Mouse (Mus musculus): Measurements from ENCODE around the gene Bbs9. TPM values are rescaled to one million over a fixed set of nuclear protein-coding genes. Genes with fewer than 3 reads are reported as not detected.
"Not testable (repeated sequence)": the region's sequence is repeated elsewhere in the genome, so short reads cannot be mapped to it uniquely, and the experiment has no call there.

The Bbs9 gene
- polyA plus RNA-seq, 1 experiment from 2014 or later = 15.0 TPM

DNA sequence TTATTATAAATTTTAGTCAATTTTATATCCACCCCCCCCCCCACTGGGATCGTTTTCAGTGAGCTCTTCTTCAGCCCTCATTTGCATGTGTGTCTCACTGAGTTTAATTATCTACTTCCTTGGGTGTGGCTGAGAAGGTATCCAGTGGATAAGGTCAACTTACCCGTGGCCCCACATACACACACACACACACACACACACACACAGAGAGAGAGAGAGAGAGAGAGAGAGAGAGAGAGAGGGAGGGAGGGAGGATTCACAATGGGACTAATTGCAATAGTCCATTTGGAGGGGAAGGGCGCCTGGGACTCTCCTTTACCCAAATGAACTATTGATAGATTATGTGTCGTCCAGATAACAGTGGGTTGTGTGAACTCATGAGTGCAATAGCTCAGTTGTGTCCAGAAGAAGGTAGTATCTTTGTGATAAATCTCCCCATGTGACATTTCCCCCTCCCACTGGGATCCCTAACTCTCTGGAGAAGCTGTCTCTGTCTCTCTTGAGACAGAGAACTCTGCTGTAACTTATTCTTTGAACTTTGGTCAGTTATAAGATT, 227.4 kb downstream of the Bbs9 start:
- WGBS = 86% methylated on average over 4 of the region's 4 CpGs
- no peak for ATAC-seq (ENCODE audit: insufficient number of reproducible peaks, low FRiP score, low TSS enrichment, low read depth)
- H3K27me3 ChIP-seq = no peaks in the 10 kb centered on the region
- H3K27ac ChIP-seq (replicated peaks) = no peak overlapping the region
- no peak overlapping the region for H3K4me2 ChIP-seq (replicated peaks)
- no peak overlapping the region for H3K9ac ChIP-seq
- H3K36me3 ChIP-seq = no peaks in the 10 kb centered on the region
- no peaks in the 10 kb centered on the region for H3K4me1 ChIP-seq
- H3K9me3 ChIP-seq (replicated peaks) = no peaks in the 10 kb centered on the region
- no peak overlapping the region for H3K4me3 ChIP-seq (replicated peaks)

DNA sequence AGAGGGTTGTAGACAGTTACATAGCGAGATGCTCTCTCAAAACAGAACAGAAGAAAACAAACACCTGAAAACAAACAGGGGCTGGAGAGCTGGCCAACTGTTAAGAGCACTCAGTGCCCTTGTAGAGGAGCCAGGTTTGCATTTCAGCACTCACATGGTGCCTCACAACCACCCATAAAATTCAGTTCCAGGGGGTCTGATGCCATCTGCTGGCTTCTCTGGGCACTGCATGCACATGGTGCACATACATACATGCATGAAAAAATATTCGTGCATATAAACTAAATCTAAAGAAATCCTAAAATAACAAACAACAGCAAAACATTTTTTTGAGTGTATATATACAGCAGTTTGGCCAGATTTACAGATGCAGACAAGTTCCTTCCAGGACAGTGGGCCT, 228.0 kb downstream of the Bbs9 start:
- Histone ChIP-seq H3K9me3 (replicated peaks) (no peaks in the 10 kb centered on the region), H3K27me3 (no peaks in the 10 kb centered on the region), H3K4me1 (no peaks in the 10 kb centered on the region), H3K9ac (no peak overlapping the region), H3K36me3 (no peaks in the 10 kb centered on the region), H3K4me2 (replicated peaks) (no peak overlapping the region), H3K27ac (replicated peaks) (no peak overlapping the region), H3K4me3 (replicated peaks) (no peak overlapping the region)
- no peak for ATAC-seq (ENCODE audit: insufficient number of reproducible peaks, low FRiP score, low TSS enrichment, low read depth)
- 98% methylated on average over 2 of the region's 2 CpGs for WGBS

GRCm38 (mm10) chr9:22707166-22707913, 231.8 kb downstream of the Bbs9 start:
- Histone ChIP-seq H3K27ac (replicated peaks) (no peak overlapping the region), H3K9me3 (replicated peaks) (no peaks in the 10 kb centered on the region), H3K27me3 (no peaks in the 10 kb centered on the region), H3K36me3 (no peaks in the 10 kb centered on the region), H3K4me1 (0 out of 2 replicates have a peak, but pooled peaks cover 5% of the 10 kb centered on the region), H3K4me2 (replicated peaks) (no peak overlapping the region), H3K4me3 (replicated peaks) (no peak overlapping the region), H3K9ac (no peak overlapping the region)
- 30% methylated on average over 11 of the region's 11 CpGs for WGBS
- no peak for ATAC-seq (ENCODE audit: insufficient number of reproducible peaks, low FRiP score, low TSS enrichment, low read depth)

DNA sequence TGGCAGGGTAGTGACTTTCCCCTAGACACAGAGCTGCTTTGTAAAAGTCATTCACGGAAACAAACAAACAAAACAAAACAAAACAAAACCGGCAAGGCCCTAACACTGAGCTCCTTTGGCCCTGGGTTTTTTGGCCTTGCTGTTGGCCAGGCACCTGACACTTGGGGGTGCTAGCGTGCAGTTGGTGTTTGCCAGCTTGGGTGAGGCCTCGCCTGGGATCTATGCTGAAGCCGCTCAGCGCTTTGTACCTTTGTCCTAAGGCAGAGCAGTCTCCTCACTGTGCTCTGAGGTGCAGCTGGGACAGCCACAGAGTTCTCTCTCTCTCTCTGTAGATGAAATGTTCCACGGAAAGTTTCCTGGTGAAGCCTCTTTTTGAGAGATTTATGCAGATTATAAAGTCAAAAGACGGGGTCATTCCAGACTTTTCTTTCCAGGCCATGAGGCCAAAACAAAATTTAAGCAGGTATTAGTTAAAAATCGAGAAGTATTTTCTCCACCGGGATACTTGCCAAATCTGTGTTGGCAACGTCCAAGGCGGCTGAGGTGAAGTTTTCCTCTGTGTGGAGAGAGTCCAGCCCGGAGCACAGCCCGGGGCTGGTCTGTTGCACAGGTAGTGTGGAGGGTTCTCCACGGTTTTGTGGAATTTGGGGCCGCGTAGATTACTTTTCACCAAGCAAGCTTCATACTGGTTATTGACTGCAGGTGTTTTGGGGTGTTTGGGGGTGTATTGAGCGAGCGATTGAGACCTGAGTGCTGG, 233.6 kb downstream of the Bbs9 start:
- ATAC-seq (ENCODE audit: insufficient number of reproducible peaks, low FRiP score, low TSS enrichment, low read depth) = peak; percentile 57; the same call in 1 of the 2 replicates
- no peak overlapping the region for H3K4me3 ChIP-seq (replicated peaks)
- 45% methylated on average over 19 of the region's 19 CpGs for WGBS
- 0 out of 2 replicates have a peak, but pooled peaks cover 5% of the 10 kb centered on the region for H3K4me1 ChIP-seq
- H3K4me2 ChIP-seq (replicated peaks) = no peak overlapping the region
- no peaks in the 10 kb centered on the region for H3K27me3 ChIP-seq
- no peaks in the 10 kb centered on the region for H3K9me3 ChIP-seq (replicated peaks)
- H3K36me3 ChIP-seq = no peaks in the 10 kb centered on the region
- no peak overlapping the region for H3K27ac ChIP-seq (replicated peaks)
- H3K9ac ChIP-seq = no peak overlapping the region

DNA sequence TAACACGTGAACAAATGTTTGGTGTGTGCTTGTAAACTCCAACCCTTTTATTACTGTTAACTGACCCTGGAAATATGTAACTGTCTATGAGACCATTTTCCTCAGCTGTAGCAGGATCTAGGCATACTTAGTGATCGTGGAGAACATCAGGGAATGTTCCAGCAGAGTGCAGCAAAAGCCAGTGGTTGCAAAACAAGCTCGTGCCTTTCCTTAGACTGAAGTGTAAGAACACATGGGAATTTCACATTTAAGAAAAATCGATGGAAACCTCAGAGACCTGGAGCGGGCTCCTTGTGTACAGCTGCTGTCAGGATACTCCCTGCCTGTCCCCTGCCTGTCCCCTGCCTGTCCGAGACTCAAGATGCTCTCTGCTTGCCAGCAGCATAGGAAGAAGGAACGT, 234.5 kb downstream of the Bbs9 start:
- no peak overlapping the region for H3K4me3 ChIP-seq (replicated peaks)
- 68% methylated on average over 7 of the region's 7 CpGs for WGBS
- H3K9ac ChIP-seq = no peak overlapping the region
- no peaks in the 10 kb centered on the region for H3K27me3 ChIP-seq
- no peak overlapping the region for H3K4me2 ChIP-seq (replicated peaks)
- H3K27ac ChIP-seq (replicated peaks) = no peak overlapping the region
- H3K9me3 ChIP-seq (replicated peaks) = no peaks in the 10 kb centered on the region
- 0 out of 2 replicates have a peak, but pooled peaks cover 5% of the 10 kb centered on the region for H3K4me1 ChIP-seq
- no peak for ATAC-seq (ENCODE audit: insufficient number of reproducible peaks, low FRiP score, low TSS enrichment, low read depth)
- H3K36me3 ChIP-seq = no peaks in the 10 kb centered on the region

- Histone ChIP-seq H3K4me2 (replicated peaks) (no peak overlapping the region), H3K27me3 (no peaks in the 10 kb centered on the region), H3K4me1 (0 out of 2 replicates have a peak, but pooled peaks cover 5% of the 10 kb centered on the region), H3K27ac (replicated peaks) (no peak overlapping the region), H3K9me3 (replicated peaks) (no peaks in the 10 kb centered on the region), H3K36me3 (no peaks in the 10 kb centered on the region), H3K9ac (no peak overlapping the region), H3K4me3 (replicated peaks) (no peak overlapping the region)
- 82% methylated on average over 2 of the region's 2 CpGs for WGBS
- no peak for ATAC-seq (ENCODE audit: insufficient number of reproducible peaks, low FRiP score, low TSS enrichment, low read depth)
Observed at GRCm38 (mm10) chr9:22711339-22711738, 235.8 kb downstream of the Bbs9 start.

DNA sequence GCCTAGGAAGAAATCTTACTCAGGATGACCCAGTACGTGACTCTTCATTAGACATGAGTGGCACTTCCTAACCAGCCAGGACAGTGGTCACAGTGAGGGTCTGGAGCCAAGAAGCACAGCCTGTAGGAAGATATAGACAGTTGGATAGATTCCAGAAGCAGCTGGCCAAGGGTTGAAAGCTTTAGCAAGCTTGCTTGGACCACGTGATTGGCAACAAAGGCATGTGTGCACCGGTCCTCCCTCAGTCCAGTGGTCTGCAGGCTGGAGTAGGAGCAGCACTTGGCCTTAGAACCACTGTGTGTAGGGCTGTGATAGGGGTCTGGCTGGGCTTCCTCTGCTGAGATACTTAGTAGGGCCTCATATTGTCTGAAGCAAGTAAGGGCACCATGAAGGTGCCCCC, 237.2 kb downstream of the Bbs9 start:
- H3K9ac ChIP-seq = no peak overlapping the region
- H3K4me2 ChIP-seq (replicated peaks) = no peak overlapping the region
- H3K27me3 ChIP-seq = no peaks in the 10 kb centered on the region
- 78% methylated on average over 3 of the region's 3 CpGs for WGBS
- H3K9me3 ChIP-seq (replicated peaks) = no peaks in the 10 kb centered on the region
- H3K27ac ChIP-seq (replicated peaks) = no peak overlapping the region
- H3K36me3 ChIP-seq = no peaks in the 10 kb centered on the region
- ATAC-seq (ENCODE audit: insufficient number of reproducible peaks, low FRiP score, low TSS enrichment, low read depth) = no peak
- 0 out of 2 replicates have a peak, but pooled peaks cover 5% of the 10 kb centered on the region for H3K4me1 ChIP-seq
- no peak overlapping the region for H3K4me3 ChIP-seq (replicated peaks)

DNA sequence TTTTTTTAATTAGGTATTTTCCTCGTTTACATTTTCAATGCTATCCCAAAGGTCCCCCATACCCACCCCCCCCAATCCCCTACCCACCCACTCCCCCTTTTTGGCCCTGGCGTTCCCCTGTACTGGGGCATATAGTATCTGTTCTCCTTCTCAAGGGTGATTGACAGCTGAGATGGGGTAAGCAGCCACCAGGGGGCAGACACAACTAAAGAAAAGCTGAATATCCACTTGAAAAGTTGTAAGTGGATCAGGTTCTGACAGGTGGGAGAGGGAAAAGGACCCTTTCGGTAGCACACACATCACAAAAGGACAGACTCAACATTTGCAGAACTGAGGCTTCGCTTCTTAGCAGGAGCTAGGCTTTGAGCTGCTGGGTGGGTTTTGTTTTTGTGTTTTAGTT, 237.8 kb downstream of the Bbs9 start:
- H3K27ac ChIP-seq (replicated peaks); H3K4me1 ChIP-seq; ATAC-seq (ENCODE audit: insufficient number of reproducible peaks, low FRiP score, low TSS enrichment, low read depth); H3K9ac ChIP-seq; H3K27me3 ChIP-seq; H3K9me3 ChIP-seq (replicated peaks); H3K4me3 ChIP-seq (replicated peaks); H3K4me2 ChIP-seq (replicated peaks); H3K36me3 ChIP-seq: not testable (repeated sequence)
- WGBS = 49% methylated on average over 4 of the region's 4 CpGs

DNA sequence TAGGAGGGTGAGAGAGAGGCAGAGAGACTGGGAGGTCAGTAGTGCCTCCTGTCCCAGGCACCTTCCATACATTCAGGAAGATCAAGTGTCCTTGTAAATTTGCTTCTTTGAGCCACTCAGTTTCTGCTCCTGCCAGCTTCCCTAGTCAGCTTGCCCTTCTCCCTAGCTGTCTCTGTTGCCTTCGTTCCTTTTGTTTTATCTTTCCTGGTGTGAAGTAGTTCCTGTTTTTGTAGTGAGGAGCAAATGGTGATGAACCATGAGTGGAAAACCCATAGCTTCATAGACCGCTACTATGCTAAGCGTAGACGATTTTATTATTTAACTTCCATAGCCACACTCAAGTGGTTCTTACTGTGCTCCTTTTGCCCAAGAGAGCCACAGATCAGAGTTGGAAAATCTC, 242.1 kb downstream of the Bbs9 start:
- Histone ChIP-seq H3K27me3 (no peaks in the 10 kb centered on the region), H3K4me3 (replicated peaks) (no peak overlapping the region), H3K4me2 (replicated peaks) (no peak overlapping the region), H3K36me3 (no peaks in the 10 kb centered on the region), H3K27ac (replicated peaks) (no peak overlapping the region), H3K9ac (no peak overlapping the region), H3K4me1 (no peaks in the 10 kb centered on the region), H3K9me3 (replicated peaks) (no peaks in the 10 kb centered on the region)
- 90% methylated on average over 4 of the region's 4 CpGs for WGBS
- no peak for ATAC-seq (ENCODE audit: insufficient number of reproducible peaks, low FRiP score, low TSS enrichment, low read depth)

DNA sequence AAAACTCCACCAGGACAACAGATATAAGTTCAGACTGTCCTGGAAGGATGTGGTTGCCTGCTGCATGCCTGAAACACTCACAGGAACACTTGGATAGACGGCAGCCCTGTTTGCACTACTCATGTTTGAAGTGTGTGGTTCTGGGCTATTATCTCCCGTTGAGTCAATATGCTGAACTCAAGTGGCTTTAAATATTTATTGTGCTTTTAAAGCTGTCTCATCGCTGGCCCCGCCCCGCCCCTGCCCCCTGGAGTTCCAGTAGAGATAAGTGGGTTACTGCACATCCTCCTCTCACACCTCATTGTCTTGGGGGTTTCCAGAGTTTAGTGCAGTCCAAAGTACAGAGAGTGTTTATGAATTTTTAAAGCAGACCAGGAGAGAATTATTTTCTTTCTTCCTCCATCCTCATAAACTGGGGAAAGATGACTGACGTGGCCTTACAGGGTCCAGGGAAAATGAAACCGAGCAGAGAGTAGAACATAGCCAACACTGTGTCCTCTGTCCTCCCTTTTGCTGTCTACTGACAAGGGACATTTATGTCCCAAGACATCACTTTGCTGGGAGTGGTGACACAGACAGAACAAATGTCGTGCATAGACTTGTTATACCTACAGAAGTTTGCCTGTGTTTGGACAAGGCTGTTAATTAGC, 242.8 kb downstream of the Bbs9 start:
- Histone ChIP-seq H3K36me3 (no peaks in the 10 kb centered on the region), H3K4me2 (replicated peaks) (no peak overlapping the region), H3K9ac (no peak overlapping the region), H3K4me3 (replicated peaks) (no peak overlapping the region), H3K27ac (replicated peaks) (no peak overlapping the region), H3K9me3 (replicated peaks) (no peaks in the 10 kb centered on the region), H3K4me1 (no peaks in the 10 kb centered on the region), H3K27me3 (no peaks in the 10 kb centered on the region)
- WGBS = 76% methylated on average over 8 of the region's 8 CpGs
- no peak for ATAC-seq (ENCODE audit: insufficient number of reproducible peaks, low FRiP score, low TSS enrichment, low read depth)

- ATAC-seq (ENCODE audit: insufficient number of reproducible peaks, low FRiP score, low TSS enrichment, low read depth) = no peak
- no peak overlapping the region for H3K4me3 ChIP-seq (replicated peaks)
- H3K27me3 ChIP-seq = no peaks in the 10 kb centered on the region
- 68% methylated on average over 1 of the region's 1 CpGs for WGBS
- no peak overlapping the region for H3K4me2 ChIP-seq (replicated peaks)
- H3K27ac ChIP-seq (replicated peaks) = no peak overlapping the region
- no peaks in the 10 kb centered on the region for H3K4me1 ChIP-seq
- no peaks in the 10 kb centered on the region for H3K36me3 ChIP-seq
- no peaks in the 10 kb centered on the region for H3K9me3 ChIP-seq (replicated peaks)
- H3K9ac ChIP-seq = no peak overlapping the region
Observed at GRCm38 (mm10) chr9:22732646-22733045, 257.1 kb downstream of the Bbs9 start.
